Mouse (Mus musculus) thymus, adult 2 months (tissue): ENCODE data around the gene Mtmr4.

ENCODE experiments used
- CTCF ChIP-seq: fragments of 200-500 bp; IDR thresholded peaks from 2 replicates; pipeline ENCODE4 v1.5.1; 2012; ENCODE audit warnings: mild to moderate bottlenecking, control low read depth, low read length, moderate library complexity, borderline replicate concordance; ENCODE audit not compliant: control insufficient read depth, poor library complexity, insufficient read depth; ENCODE audit errors: extremely low read depth
- POLR2A ChIP-seq: fragments of 200-500 bp; IDR thresholded peaks from 2 replicates; pipeline ENCODE4 v1.6.1; 2012; ENCODE audit warnings: mild to moderate bottlenecking, low read length, control low read depth, moderate library complexity; ENCODE audit not compliant: control insufficient read depth, poor library complexity, insufficient read depth; ENCODE audit errors: extremely low read depth

DNA sequence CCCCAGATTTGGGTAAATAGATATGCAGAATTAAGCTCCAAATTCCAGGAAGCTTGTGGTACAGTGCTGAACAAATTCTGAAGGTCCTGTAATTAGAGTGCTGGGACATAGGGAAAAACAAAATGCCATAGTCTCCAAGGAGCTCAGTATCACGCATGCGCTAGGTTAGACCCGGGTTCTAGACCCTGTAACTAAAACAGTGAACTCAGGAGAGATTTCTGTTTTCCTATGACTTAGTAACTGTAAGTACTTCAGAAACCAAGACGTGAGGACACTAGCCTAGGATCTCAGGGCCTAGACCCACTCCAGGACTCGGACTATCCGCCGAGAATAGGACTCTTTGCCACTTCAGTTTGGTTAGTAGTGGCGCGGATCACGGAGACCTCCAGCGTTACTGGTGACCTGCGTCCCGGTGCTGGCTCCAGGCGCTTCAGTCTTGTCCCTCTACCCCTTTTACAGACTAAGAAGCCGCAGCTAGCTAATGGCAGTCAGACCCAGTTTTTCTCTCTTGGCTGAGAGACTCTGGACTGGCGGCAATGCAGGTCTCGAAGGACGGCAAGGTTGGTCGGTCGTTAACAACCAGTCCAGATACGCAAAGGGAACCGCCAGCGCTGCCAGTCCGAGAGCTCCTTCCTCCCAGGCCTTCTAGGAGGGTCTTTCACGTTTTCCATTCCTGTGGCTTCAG, 979 bp upstream of the Mtmr4 start:
- no peak for TF ChIP-seq CTCF
- TF ChIP-seq POLR2A = no peak
